Mouse (Mus musculus): ENCODE data around the gene Hyls1. TPM values are rescaled to one million over a fixed set of nuclear protein-coding genes. Genes with fewer than 3 reads are reported as not detected.
A peak's percentile ranks its signal among the peaks of the same experiment; 100 is the strongest.

Gene Hyls1
- total RNA-seq, 1 experiment: 17.6 TPM

- no peaks in the 10 kb centered on the region for H3K9me3 ChIP-seq (ENCODE audit: control insufficient read depth, insufficient read depth, low read depth, low read length)
- no peak for TF ChIP-seq MAFK (IDR thresholded peaks at IDR 0.05; ENCODE audit: insufficient read depth, low read depth, low read length)
- TF ChIP-seq ZNF384 (IDR thresholded peaks at IDR 0.05; ENCODE audit: low read depth, low read length): no peak
- no peak for TF ChIP-seq ZC3H11A (IDR thresholded peaks at IDR 0.05; ENCODE audit: borderline replicate concordance, low read depth, low read length)
- no peak for TF ChIP-seq CHD2 (IDR thresholded peaks at IDR 0.05; ENCODE audit: low read depth, low read length)
- no peak for TF ChIP-seq HCFC1 (IDR thresholded peaks at IDR 0.05; ENCODE audit: borderline replicate concordance, insufficient read depth, low read length)
- H3K27ac ChIP-seq (ENCODE audit: insufficient read depth, low read depth, low read length, poor library complexity, severe bottlenecking): no peak overlapping the region
- no peaks in the 10 kb centered on the region for H3K36me3 ChIP-seq (ENCODE audit: control insufficient read depth, insufficient read depth, low read length, poor library complexity, severe bottlenecking)
- H3K9ac ChIP-seq (ENCODE audit: insufficient read depth, low read depth, low read length, poor library complexity, severe bottlenecking): no peak overlapping the region
- no peak overlapping the region for H3K4me3 ChIP-seq (ENCODE audit: insufficient read depth in 1 of 2, low read depth in 1 of 2, low read length in 2 of 2, poor library complexity in 1 of 2, severe bottlenecking in 1 of 2)
- H3K4me1 ChIP-seq (ENCODE audit: control insufficient read depth in 2 of 2, insufficient read depth in 2 of 2, low read length in 2 of 2, poor library complexity in 1 of 2): no peaks in the 10 kb centered on the region
- no peak for DNase-seq (ENCODE audit: low read depth, low spot score)
- in situ Hi-C loops (cut with MboI; ENCODE audit: low sequenced_read_pairs in 2 of 2, unreplicated experiment in 2 of 2): no loop called here
Measured at GRCm38 (mm10) chr9:35543099-35543860, 26.9 kb downstream of the Hyls1 start.

- no peak for DNase-seq (ENCODE audit: low read depth, low spot score)
- Histone ChIP-seq H3K36me3 (ENCODE audit: control insufficient read depth, insufficient read depth, low read length, poor library complexity, severe bottlenecking) (no peaks in the 10 kb centered on the region), H3K4me1 (ENCODE audit: control insufficient read depth in 2 of 2, insufficient read depth in 2 of 2, low read length in 2 of 2, poor library complexity in 1 of 2) (no peaks in the 10 kb centered on the region), H3K4me3 (ENCODE audit: insufficient read depth in 1 of 2, low read depth in 1 of 2, low read length in 2 of 2, poor library complexity in 1 of 2, severe bottlenecking in 1 of 2) (no peak overlapping the region), H3K27ac (ENCODE audit: insufficient read depth, low read depth, low read length, poor library complexity, severe bottlenecking) (no peak overlapping the region), H3K9ac (ENCODE audit: insufficient read depth, low read depth, low read length, poor library complexity, severe bottlenecking) (no peak overlapping the region), H3K9me3 (ENCODE audit: control insufficient read depth, insufficient read depth, low read depth, low read length) (no peaks in the 10 kb centered on the region)
- in situ Hi-C loops (cut with MboI; ENCODE audit: low sequenced_read_pairs in 2 of 2, unreplicated experiment in 2 of 2): no loop called here
- TF ChIP-seq HCFC1 (IDR thresholded peaks at IDR 0.05; ENCODE audit: borderline replicate concordance, insufficient read depth, low read length) (no peak), ZC3H11A (IDR thresholded peaks at IDR 0.05; ENCODE audit: borderline replicate concordance, low read depth, low read length) (no peak), ZNF384 (IDR thresholded peaks at IDR 0.05; ENCODE audit: low read depth, low read length) (no peak), CHD2 (IDR thresholded peaks at IDR 0.05; ENCODE audit: low read depth, low read length) (no peak), MAFK (IDR thresholded peaks at IDR 0.05; ENCODE audit: insufficient read depth, low read depth, low read length) (no peak)
Measured at GRCm38 (mm10) chr9:35541941-35542340, 28.3 kb downstream of the Hyls1 start.

GRCm38 (mm10) chr9:35541488-35541887, 28.7 kb downstream of the Hyls1 start:
- H3K4me3 ChIP-seq (ENCODE audit: insufficient read depth in 1 of 2, low read depth in 1 of 2, low read length in 2 of 2, poor library complexity in 1 of 2, severe bottlenecking in 1 of 2): no peak overlapping the region
- in situ Hi-C loops (cut with MboI; ENCODE audit: low sequenced_read_pairs in 2 of 2, unreplicated experiment in 2 of 2): no loop called here
- H3K9me3 ChIP-seq (ENCODE audit: control insufficient read depth, insufficient read depth, low read depth, low read length): no peaks in the 10 kb centered on the region
- no peak overlapping the region for H3K9ac ChIP-seq (ENCODE audit: insufficient read depth, low read depth, low read length, poor library complexity, severe bottlenecking)
- no peak overlapping the region for H3K27ac ChIP-seq (ENCODE audit: insufficient read depth, low read depth, low read length, poor library complexity, severe bottlenecking)
- TF ChIP-seq ZC3H11A (IDR thresholded peaks at IDR 0.05; ENCODE audit: borderline replicate concordance, low read depth, low read length) (peak; percentile 81; the same call in 1 of the 2 replicates), CHD2 (IDR thresholded peaks at IDR 0.05; ENCODE audit: low read depth, low read length) (no peak)
- no peaks in the 10 kb centered on the region for H3K36me3 ChIP-seq (ENCODE audit: control insufficient read depth, insufficient read depth, low read length, poor library complexity, severe bottlenecking)
- peak; percentile 77 for DNase-seq (ENCODE audit: low read depth, low spot score)
- no peaks in the 10 kb centered on the region for H3K4me1 ChIP-seq (ENCODE audit: control insufficient read depth in 2 of 2, insufficient read depth in 2 of 2, low read length in 2 of 2, poor library complexity in 1 of 2)

GRCm38 (mm10) chr9:35541024-35541423, 29.2 kb downstream of the Hyls1 start:
- Histone ChIP-seq H3K4me1 (ENCODE audit: control insufficient read depth in 2 of 2, insufficient read depth in 2 of 2, low read length in 2 of 2, poor library complexity in 1 of 2) (no peaks in the 10 kb centered on the region), H3K9me3 (ENCODE audit: control insufficient read depth, insufficient read depth, low read depth, low read length) (no peaks in the 10 kb centered on the region), H3K4me3 (ENCODE audit: insufficient read depth in 1 of 2, low read depth in 1 of 2, low read length in 2 of 2, poor library complexity in 1 of 2, severe bottlenecking in 1 of 2) (no peak overlapping the region), H3K9ac (ENCODE audit: insufficient read depth, low read depth, low read length, poor library complexity, severe bottlenecking) (no peak overlapping the region), H3K27ac (ENCODE audit: insufficient read depth, low read depth, low read length, poor library complexity, severe bottlenecking) (no peak overlapping the region), H3K36me3 (ENCODE audit: control insufficient read depth, insufficient read depth, low read length, poor library complexity, severe bottlenecking) (no peaks in the 10 kb centered on the region)
- DNase-seq (ENCODE audit: low read depth, low spot score): no peak
- no peak for TF ChIP-seq CHD2 (IDR thresholded peaks at IDR 0.05; ENCODE audit: low read depth, low read length)
- TF ChIP-seq MAFK (IDR thresholded peaks at IDR 0.05; ENCODE audit: insufficient read depth, low read depth, low read length): no peak
- no peak for TF ChIP-seq ZC3H11A (IDR thresholded peaks at IDR 0.05; ENCODE audit: borderline replicate concordance, low read depth, low read length)
- TF ChIP-seq HCFC1 (IDR thresholded peaks at IDR 0.05; ENCODE audit: borderline replicate concordance, insufficient read depth, low read length): no peak
- TF ChIP-seq ZNF384 (IDR thresholded peaks at IDR 0.05; ENCODE audit: low read depth, low read length): no peak
- in situ Hi-C loops (cut with MboI; ENCODE audit: low sequenced_read_pairs in 2 of 2, unreplicated experiment in 2 of 2): no loop called here
